Mouse (Mus musculus): ENCODE data around the gene Ubap2.
A peak's percentile ranks its signal among the peaks of the same experiment; 100 is the strongest.

Ubap2 gene

GRCm38 (mm10) chr4:41274980-41275850, at the start of gene Ubap2:
TSS of gene Ubap2 (minus strand) at chr4:41275144.
- DNase-seq (ENCODE audit: low read depth, low spot score): peak; percentile 100

GRCm38 (mm10) chr4:41320971-41321370, 46.0 kb upstream of the Ubap2 start:
- DNase-seq (ENCODE audit: low read depth, low spot score): no peak

- no peak for DNase-seq (ENCODE audit: low read depth, low spot score)
These were observed 43.3 kb upstream of the Ubap2 start for GRCm38 (mm10) chr4:41318267-41318666.

GRCm38 (mm10) chr4:41315173-41315572, 40.2 kb upstream of the Ubap2 start:
- DNase-seq (ENCODE audit: low read depth, low spot score): no peak

GRCm38 (mm10) chr4:41314141-41315129, 39.5 kb upstream of the Ubap2 start, which contains the start of gene Dcaf12:
TSS of gene Dcaf12 (minus strand) at chr4:41314889.
- DNase-seq (ENCODE audit: low read depth, low spot score): peak; percentile 98

GRCm38 (mm10) chr4:41313722-41314121, 38.8 kb upstream of the Ubap2 start:
- DNase-seq (ENCODE audit: low read depth, low spot score): no peak

GRCm38 (mm10) chr4:41310567-41311563, 35.9 kb upstream of the Ubap2 start:
- DNase-seq (ENCODE audit: low read depth, low spot score): no peak

- peak; percentile 80 for DNase-seq (ENCODE audit: low read depth, low spot score)
These were observed 32.5 kb upstream of the Ubap2 start for GRCm38 (mm10) chr4:41307406-41307805.

- no peak for DNase-seq (ENCODE audit: low read depth, low spot score)
These were observed 29.4 kb upstream of the Ubap2 start for GRCm38 (mm10) chr4:41304302-41304701.

- peak; percentile 54 for DNase-seq (ENCODE audit: low read depth, low spot score)
These were observed 28.7 kb upstream of the Ubap2 start for GRCm38 (mm10) chr4:41303671-41304070.

GRCm38 (mm10) chr4:41298976-41299375, 24.0 kb upstream of the Ubap2 start:
- DNase-seq (ENCODE audit: low read depth, low spot score): no peak

- DNase-seq (ENCODE audit: low read depth, low spot score): no peak
These were observed 21.0 kb upstream of the Ubap2 start for GRCm38 (mm10) chr4:41295960-41296359.

GRCm38 (mm10) chr4:41295507-41295906, 20.6 kb upstream of the Ubap2 start:
- DNase-seq (ENCODE audit: low read depth, low spot score): no peak

- DNase-seq (ENCODE audit: low read depth, low spot score): no peak
These were observed 19.0 kb upstream of the Ubap2 start for GRCm38 (mm10) chr4:41293907-41294306.

GRCm38 (mm10) chr4:41289802-41290201, 14.9 kb upstream of the Ubap2 start:
- no peak for DNase-seq (ENCODE audit: low read depth, low spot score)

GRCm38 (mm10) chr4:41286420-41286819, 11.5 kb upstream of the Ubap2 start:
- DNase-seq (ENCODE audit: low read depth, low spot score): peak; percentile 73

GRCm38 (mm10) chr4:41284087-41284486, 9.1 kb upstream of the Ubap2 start:
- peak; percentile 60 for DNase-seq (ENCODE audit: low read depth, low spot score)

- DNase-seq (ENCODE audit: low read depth, low spot score): no peak
These were observed 983 bp upstream of the Ubap2 start for GRCm38 (mm10) chr4:41275927-41276326.

GRCm38 (mm10) chr4:41274377-41274979, 466 bp downstream of the Ubap2 start:
- DNase-seq (ENCODE audit: low read depth, low spot score): peak; percentile 88

GRCm38 (mm10) chr4:41268133-41268532, 6.8 kb downstream of the Ubap2 start:
- DNase-seq (ENCODE audit: low read depth, low spot score): no peak

Data from ES-CJ7 (cell line).